Mouse (Mus musculus): ENCODE measurements around the gene Sptlc3.

- TF ChIP-seq EP300 (IDR thresholded peaks at IDR 0.05; ENCODE audit: low read depth) (no peak), CTCF (IDR thresholded peaks at IDR 0.05; ENCODE audit: low read depth) (no peak)
Observed at GRCm38 (mm10) chr2:139601543-139602194, 108.0 kb downstream of the Sptlc3 start.
